Mouse (Mus musculus): ENCODE measurements around the gene Isyna1.

The Isyna1 gene

DNA sequence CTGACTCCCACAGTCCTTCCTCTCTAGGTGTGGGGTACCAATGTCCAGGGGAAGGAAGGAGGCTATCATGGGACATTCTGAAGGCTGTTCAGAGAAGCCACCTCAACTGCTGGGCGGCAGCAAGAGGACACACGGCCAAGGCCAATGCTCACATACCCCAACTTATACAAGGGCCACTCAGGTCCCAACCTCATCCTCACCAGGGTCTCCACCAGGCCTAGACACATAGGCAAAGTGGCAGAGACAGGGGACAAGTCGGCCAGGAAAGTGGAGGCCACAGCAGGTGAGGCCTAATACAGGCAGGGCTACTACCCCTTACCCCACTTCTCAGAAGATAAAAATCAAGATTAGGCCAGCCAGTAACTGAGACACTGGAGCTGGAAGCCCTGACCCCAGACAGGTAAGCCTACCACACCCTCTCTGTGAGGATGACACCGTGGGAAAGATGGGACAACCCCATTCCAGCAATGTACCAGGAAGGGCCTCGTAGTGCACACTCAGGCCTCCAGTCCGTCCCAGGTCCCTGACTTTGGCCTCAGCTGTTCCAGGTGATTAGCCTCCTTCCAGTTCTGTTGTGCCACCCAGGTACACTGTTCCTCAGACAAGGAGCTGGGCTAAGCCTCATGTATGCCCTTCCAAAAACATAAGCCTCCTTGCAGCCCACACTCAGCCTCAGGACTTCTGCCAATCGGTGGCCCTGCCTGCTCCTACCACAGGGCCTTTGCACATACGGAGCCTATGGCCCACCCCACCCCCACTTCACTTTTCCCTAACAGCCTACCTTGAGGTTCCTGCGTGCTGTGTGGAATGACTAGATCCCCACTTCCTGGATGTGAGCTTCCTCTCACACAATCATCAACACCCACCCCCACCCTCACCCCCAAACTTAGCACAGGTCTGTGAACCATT is 12.0 kb downstream of the Isyna1 start:
- no peak for DNase-seq (ENCODE audit: low read depth)

DNA sequence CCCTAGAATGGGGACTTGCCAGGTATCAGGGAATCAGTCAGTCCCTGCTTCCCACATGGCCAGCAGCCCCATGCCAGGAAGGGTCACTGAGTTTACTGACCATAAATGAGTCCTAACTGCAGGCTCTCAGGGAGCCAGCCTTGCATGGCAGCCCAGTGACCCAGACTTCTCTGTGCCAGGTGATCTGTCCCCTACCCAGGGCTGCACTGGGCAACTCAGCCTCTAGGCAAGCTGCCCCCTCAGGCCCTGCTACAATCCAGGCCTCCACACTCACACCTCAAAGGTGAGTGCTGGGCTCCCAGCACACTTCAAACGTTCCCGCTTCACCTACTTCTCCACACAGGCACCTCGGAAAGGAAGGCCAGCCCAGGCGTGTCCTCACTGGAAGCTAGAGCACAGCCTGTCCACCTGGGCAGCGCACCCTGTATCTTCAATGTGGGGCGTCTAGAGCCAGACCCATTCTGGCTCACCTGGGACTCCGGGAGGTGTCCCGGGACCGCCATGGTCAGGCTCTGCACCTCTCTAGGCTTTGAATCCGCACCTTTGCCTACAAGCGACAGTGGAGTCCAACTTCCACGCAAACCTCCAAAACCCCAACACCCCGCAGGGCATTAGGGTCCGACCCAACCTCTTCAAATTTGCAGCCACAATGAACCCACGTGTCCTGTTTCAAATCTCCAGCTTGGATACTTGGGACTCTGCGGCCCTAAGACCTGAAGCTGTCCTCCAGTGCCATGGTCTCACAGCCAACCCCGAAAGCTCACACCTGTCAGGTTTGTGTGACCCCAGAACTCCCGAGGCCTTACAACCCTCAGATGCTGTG is 12.8 kb downstream of the Isyna1 start:
- DNase-seq (ENCODE audit: low read depth) = no peak

DNA sequence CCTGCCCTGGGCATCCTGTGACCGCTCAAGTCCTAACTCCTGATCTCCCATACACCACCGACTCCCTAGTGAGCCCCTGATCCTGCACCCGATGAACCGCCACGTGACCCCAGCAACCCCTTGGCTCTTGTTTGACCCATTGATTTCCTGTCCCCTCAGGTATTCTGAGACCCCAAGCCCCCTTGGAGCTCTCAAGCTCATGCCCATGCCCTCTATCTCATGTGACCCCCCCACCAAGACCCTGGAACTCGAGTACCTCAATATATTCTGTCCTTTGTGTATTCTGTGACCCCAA is 13.4 kb downstream of the Isyna1 start:
- DNase-seq (ENCODE audit: low read depth) = no peak

- DNase-seq (ENCODE audit: low read depth) = no peak
Observed at GRCm38 (mm10) chr8:70607898-70608748, 13.9 kb downstream of the Isyna1 start.

- DNase-seq (ENCODE audit: low read depth) = no peak
Observed at GRCm38 (mm10) chr8:70608749-70609367, 14.7 kb downstream of the Isyna1 start, which contains the start of gene Ssbp4. Gene Ssbp4 (minus strand): TSS chr8:70608872.

DNA sequence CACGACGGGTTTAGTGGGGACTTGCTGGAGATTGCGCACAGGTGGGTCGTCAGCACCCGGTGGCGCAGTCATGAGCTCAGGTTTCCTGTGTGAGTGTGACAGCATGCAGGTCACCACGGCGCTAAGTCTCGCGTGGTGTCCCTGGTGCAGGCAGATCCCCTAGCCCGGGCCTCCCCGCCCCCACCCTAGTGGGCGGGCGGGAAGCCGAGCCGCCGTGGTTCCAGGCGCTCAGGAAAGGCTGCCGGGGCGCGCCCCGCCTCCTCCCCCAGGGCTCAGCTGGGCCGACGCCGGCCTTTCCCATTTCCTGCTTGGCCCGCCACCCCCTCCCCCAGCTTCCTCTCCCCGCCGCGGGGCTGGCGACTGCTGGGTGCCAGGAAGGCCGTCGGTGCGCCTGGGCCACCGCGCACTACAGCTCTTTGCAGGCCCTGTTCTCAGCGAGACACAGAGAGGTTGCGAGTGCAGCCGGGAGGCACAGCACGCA is 15.2 kb downstream of the Isyna1 start:
- no peak for DNase-seq (ENCODE audit: low read depth)

DNA sequence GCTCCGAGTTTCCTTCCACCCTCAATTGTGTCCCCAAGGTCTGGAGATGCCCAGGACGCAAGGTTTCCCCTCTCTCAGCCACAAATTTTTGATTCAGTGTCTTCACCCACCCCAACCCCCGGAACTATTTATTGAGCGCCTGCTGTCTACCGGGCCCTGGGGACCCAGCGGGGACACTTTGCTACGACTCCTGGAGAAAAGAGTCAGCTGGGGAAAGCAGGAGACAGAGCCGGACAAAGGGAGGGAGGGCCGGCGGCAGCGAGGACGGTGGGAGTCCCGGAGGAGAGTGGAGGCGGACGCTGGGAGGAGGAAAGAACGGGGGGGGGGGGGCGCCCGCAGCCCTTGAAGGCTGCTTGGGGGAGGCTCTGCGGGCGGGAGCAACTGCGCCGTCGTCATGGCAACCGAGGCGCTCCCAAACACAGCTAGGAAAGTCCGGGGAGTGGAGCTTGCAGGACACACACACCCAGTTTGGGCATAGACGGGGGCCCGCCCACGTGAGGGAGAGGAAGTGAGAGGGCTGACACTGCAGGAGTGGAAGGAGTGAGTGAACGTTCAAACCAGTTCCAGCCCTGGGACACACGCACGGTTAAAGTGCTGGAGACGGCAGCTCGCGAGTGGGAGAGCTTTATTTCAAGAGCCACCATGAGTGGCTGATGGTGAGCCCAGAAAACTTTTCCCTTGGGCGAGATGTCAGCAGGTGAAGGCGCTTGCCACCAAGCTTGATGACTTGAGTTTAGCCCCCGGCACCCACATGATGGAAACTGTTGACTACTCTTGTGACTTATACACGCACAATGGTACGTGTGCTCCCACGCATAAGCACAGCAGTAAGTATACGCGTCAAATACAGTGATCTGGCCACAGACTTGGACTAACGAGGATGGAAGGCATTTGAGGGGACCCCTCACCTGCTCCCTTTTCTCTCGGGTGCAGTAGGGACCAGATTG is 15.9 kb downstream of the Isyna1 start:
- peak; percentile 82 for DNase-seq (ENCODE audit: low read depth)

DNA sequence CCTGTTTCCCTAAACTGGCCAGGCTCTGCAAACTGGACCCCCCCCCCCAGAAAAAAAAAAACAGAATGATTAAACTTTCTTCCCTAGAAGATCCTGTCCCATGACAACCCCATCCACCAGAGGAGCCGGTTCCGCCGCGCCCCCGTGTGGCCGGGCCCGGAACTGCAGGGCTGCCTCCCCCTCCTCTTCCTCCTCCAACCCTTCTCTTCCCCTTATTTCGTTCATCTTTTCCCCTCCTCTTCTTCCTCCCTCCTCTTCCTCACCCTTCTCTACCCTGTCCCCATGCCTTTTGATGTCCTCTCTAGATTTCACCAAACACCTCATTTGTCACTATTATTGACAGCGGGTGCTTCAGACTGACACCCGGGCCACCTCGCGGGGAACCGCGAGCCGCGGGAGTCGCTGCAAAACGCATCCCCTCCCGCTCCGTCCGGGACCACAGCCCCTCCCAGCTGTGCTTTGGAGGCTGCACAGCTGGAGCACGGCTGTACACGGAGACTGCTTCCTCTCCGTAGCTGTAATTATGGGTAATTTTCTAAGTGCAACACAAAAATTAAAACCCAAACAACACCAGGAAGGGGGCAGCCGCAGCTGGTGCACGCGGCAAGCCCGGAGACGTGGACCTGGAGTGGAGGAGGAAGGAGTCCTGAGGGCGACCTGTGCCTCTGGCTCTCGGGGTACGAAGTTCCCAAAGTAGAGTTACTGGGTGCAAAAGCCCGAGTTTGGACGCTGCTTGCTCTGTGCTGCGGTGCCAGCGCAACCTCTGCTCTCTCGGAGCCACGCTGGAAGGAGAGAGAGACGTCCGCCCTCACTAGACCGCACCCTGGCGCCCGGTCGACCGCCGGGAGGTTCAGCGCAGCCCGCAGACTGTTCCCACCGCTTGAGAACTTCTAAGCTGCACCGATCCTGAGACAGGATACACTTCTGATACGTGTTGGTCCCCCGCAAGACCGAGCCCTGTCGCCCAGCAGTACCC is 16.9 kb downstream of the Isyna1 start:
- no peak for DNase-seq (ENCODE audit: low read depth)

DNA sequence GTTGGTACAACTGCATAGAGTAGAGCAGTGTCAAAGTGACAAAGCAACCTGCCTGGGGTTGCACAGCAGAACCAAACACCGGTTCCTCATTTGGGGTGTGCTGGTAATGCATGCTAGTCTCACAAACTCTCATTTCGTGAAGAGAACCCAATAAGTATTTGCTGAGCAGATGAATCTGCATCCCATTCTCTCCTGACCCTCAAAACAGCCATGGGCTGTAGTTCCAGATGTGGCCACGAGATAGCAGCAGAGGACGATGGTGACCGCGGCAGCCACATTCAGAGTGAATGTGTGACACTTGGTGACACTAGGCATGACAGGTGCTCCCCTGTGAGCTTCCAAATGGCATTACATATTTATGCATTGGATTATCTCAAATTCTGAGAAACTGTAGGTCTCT is 17.7 kb downstream of the Isyna1 start:
- peak; percentile 93 for DNase-seq (ENCODE audit: low read depth)

DNA sequence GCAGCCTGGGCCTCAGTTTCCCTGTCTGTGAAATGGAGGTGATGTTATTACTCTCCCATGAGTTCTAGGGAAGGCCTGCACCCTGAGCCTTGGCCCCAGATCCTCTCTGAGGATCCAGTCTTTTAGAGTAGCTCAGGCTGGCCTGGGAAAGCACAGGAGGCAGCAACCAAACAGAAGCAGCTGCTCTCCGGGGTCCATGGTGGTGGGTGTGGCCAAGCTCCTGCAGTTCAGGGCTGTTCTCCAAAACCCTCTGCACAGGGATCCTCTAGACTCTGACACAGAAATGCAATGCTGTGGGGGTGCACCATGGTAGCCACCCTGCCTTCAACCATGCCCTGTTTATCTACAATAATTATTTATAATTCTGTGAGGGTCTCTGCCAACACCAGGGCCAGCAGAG is 19.6 kb downstream of the Isyna1 start:
- DNase-seq (ENCODE audit: low read depth) = no peak

- no peak for DNase-seq (ENCODE audit: low read depth)
Observed at GRCm38 (mm10) chr8:70614469-70614868, 20.3 kb downstream of the Isyna1 start.

DNA sequence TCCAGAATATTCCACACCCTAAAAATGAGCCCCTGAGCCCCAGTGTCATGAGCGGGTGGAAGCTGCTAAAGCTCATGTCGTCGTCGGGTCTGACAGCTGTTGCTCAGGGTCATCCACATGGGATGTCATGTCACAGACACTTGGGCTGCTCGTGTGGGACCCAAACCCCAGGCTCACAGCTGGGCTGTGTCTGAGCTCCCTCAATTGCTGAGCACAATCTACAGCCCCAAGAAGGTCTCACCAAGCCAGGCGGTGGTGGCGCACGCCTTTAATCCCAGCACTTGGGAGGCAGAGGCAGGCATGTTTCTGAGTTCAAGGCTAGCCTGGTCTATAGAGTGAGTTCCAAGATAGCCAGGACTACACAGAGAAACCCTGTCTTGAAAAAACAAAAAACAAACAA is 21.1 kb downstream of the Isyna1 start:
- DNase-seq (ENCODE audit: low read depth) = no peak

GRCm38 (mm10) chr8:70615894-70616293 is 21.7 kb downstream of the Isyna1 start, which contains the start of gene Lrrc25:
Gene Lrrc25 (plus strand): TSS chr8:70616155.
- DNase-seq (ENCODE audit: low read depth) = no peak

GRCm38 (mm10) chr8:70616645-70617044 is 22.5 kb downstream of the Isyna1 start:
- no peak for DNase-seq (ENCODE audit: low read depth)

DNA sequence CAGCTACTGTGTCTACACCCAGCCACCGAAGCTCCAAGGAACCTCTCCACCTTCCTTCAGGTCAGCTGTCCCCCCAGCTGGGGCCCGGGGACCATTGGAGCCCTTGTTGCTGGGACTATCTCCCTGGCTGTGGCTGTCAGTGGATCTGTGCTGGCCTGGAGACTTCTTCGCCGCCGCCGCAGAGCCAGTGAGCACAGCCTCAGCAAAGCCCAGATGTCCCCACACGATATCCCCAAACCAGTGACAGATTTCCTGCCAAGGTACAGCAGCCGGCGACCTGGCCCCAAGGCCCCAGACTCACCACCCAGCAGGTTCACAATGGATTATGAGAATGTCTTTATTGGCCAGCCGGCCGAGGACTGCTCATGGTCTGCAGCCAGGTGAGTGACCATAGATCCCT is 23.8 kb downstream of the Isyna1 start:
- DNase-seq (ENCODE audit: low read depth) = no peak

- DNase-seq (ENCODE audit: low read depth) = peak; percentile 91
Observed at GRCm38 (mm10) chr8:70618888-70619334, 24.7 kb downstream of the Isyna1 start.

DNA sequence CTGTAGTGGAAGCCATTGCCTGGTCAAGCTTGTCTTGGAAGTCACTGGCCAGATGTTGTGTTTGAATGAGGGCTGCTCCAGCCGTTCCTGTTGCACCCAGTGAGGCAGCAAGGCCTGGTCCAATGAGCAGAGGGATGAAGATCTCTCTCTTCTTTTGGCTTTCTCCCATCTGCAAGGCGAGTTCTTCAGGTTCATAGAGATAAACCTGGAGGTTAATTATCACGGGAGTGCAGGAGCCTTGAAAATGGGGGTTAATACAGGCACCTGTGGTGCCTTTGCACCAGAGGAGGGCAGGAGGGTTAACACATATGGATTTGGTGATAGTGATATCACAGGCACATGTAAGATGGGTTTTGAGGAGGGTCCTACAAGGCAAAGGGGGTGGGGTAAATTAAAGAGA is 28.0 kb downstream of the Isyna1 start:
- DNase-seq (ENCODE audit: low read depth) = no peak

DNA sequence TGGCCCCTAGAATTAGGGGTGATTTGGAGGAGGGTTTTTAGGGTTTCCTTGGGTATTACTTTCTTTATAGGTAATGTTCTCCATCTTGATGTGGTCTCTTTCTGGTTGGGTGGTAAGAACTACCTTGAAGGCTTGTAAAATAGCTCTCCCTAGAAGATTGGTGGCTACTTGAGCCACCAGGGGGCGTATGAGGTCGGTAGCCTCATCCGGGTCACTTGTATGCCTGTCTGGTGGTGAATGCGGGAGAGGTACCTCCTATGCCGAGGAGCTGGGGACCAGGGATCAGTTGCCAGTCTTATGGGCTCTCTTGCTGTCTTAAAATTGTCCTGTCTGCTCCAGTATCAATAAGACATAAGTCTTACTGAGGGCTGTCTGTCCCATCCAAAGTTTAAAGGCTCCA is 30.9 kb downstream of the Isyna1 start:
- DNase-seq (ENCODE audit: low read depth) = no peak

- no peak for DNase-seq (ENCODE audit: low read depth)
Observed at GRCm38 (mm10) chr8:70627041-70627440, 32.9 kb downstream of the Isyna1 start.

All from c-Kit-positive CD71-positive TER-119-negative erythroid progenitor cells, embryonic 14.5 days (primary cell).